Mouse (Mus musculus): Measurements from ENCODE around the gene Vmn2r2. TPM values are rescaled to one million over a fixed set of nuclear protein-coding genes. Genes with fewer than 3 reads are reported as not detected.

Gene Vmn2r2
- not detected in 2 replicates for total RNA-seq (2021)
- long read RNA-seq, result 0 reads

DNA sequence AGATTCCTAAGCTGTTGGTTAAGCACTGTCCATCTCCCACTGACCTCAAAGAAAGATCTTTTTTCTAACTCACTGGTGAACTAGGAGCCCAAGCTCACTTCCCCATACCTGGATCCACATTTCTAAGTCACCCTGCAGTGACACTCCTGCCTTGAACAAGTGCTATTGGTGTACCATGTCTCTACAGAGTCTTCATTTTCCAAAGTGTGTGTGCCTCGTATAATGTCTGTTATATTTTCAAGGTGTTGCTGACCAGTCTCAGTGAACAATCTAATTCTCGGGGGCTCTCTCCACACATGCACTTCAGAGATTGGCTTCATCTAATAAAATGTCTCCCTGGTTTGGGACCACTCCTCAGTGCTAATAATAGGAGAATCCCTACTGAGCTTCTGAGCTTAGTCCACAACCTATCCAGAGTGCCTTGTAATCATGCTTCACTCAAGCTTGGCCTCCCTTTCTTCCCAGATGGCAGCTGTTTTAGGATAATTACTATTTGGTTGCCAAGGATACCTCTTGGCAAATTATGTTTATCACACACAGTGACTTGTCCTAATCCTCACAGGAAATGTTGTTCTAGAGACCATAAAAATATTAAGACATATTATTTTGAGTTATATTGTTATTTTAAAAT is at the start of gene Vmn2r2:
Gene Vmn2r2, minus strand, starts transcription at position 51 of the 631 bp plus-strand sequence.
- DNase-seq, result no peak

DNA sequence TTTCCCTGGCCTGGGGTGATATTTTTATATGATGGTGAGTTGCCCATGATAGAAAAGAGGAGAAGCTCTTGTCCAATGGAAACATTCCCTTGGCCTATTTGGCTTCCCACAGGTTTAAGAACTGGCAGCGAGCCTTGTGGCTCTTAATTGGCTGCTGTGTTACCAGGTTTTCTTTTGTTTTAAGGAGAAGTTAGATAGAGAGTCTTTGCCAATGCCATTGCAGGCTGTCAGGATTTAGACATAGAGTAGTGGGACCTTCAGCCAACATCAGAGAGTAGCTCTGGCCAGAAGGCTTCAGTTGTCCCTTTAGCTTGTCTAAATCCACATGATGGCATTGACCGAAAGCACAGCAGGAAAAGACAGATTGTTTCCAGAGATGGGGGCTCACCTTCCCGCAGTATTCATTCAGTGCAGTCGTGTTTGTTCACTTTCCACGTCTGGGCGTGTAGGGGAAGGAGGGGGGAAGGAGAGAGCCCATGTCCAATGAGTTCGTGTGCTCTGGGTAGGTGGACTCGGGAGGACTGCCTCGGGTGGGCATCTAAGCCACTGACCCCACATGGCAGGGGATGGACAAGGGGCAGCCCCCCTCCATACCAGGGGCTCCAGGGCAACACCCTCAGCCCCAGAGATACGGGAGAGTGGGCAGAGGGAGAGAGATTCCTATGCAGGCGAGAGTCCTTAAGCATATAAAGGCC is 28.2 kb downstream of the Vmn2r2 start:
- no peak for DNase-seq

DNA sequence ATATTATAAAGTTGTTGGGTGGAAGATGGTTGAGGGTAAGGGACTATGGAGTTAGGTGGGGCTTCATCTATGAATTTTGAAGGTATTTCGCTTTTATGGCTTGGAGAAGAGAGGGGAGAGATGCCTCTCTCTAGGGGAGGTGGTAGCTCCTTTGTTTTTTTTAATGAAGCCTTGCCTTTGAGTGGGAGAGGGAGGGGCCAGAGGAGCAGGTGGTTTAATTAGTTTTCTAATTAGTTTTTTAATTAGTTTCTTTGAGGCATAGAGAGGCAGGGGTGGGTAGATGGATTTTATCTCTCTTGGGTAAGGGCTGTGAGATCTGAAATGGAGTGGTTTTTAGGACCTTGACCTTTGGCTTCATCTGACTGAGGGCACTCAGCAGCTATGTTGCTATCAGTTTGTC is 29.0 kb downstream of the Vmn2r2 start:
- DNase-seq, result no peak

DNA sequence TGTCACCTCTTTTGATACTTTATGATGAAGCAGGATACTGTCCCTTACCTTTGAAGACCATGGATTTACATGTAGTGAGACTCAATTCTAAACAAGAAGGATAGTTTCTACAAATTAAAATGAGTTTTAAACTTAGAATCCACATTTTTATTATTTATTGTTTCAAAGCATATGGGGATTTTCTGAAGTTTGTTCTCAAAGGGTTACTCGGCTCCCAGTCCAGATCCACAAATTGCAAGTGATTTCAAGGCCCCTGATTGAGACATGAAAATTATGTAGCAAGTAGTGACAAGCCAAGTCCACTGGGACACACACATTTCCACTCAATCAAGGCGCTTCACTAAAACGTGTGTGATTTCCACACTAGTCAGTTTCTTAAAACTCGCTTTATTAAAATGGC is 60.5 kb downstream of the Vmn2r2 start, which contains the start of gene Vmn2r1:
Gene Vmn2r1, plus strand, starts transcription at position 301 of the 400 bp plus-strand sequence.
- no peak for DNase-seq

Other genes starting within 250 kb of the Vmn2r2 start
- gene Plch1, start 242.5 kb downstream of the Vmn2r2 start, total RNA-seq (2021), result not detected in 2 replicates
- gene E130311K13Rik, start 212.5 kb downstream of the Vmn2r2 start, total RNA-seq (2021), result 13.2 and 17.4 TPM in 2 replicates
- 32.9 and 36.9 TPM in 2 replicates for gene Slc33a1, start 177.2 kb downstream of the Vmn2r2 start, total RNA-seq (2021)
- 20.9 and 24.4 TPM in 2 replicates for gene Gmps, start 165.8 kb downstream of the Vmn2r2 start, total RNA-seq (2021)
- gene Vmn2r1, start 60.4 kb downstream of the Vmn2r2 start, total RNA-seq (2021), result 0.18 and 0.24 TPM in 2 replicates
- not detected in 2 replicates for gene Vmn2r3, start 147.8 kb upstream of the Vmn2r2 start, total RNA-seq (2021)